Mouse (Mus musculus) gastrocnemius, postnatal 14 days (tissue): ENCODE data around the gene Edc3. TPM values are rescaled to one million over a fixed set of nuclear protein-coding genes. Genes with fewer than 3 reads are reported as not detected.

Experiments used
- DNase-seq: peaks from one replicate; pipeline ENCODE4 v3.0.0; 2021; ENCODE audit warnings: mixed read lengths
- intact Hi-C: fragments of 180-260 bp; cut with DNase I; formaldehyde crosslinking; loops from one replicate; pipeline ENCODE4 v1.15.1; 2025; ENCODE audit warnings: low total_unique reads
- total RNA-seq, 2 experiments: library from RNA; stranded (reverse); gene quantifications; 2 replicates each; pipeline ENCODE4 v1.2.3; 2021

Edc3 gene
- total RNA-seq, 2 experiments from 2014 or later, result 6.4 to 6.7 TPM

GRCm38 (mm10) chr9:57775026-57775425 is 66.7 kb downstream of the Edc3 start:
- intact Hi-C loops, result loop anchor here (10.0 kb wide), 2 partner anchors 60 to 220 kb away; partner anchors contain the start of gene Arid3b
- DNase-seq, result no peak

- intact Hi-C loops, result loop anchor here (10.0 kb wide), 2 partner anchors 59 to 219 kb away; partner anchors contain the start of gene Arid3b
- no peak for DNase-seq
These were observed 67.4 kb downstream of the Edc3 start for GRCm38 (mm10) chr9:57775736-57776135.

GRCm38 (mm10) chr9:57782656-57783055 is 74.3 kb downstream of the Edc3 start:
- DNase-seq, result no peak
- intact Hi-C loops, result no loop called here

GRCm38 (mm10) chr9:57789733-57790132 is 81.4 kb downstream of the Edc3 start:
- intact Hi-C loops, result no loop called here

GRCm38 (mm10) chr9:57797456-57797855 is 89.1 kb downstream of the Edc3 start:
- intact Hi-C loops, result no loop called here
- no peak for DNase-seq

More at GRCm38 (mm10) chr9:57789733-57790132, 81.4 kb downstream of the Edc3 start:
- DNase-seq, result no peak

- peak; percentile 10 for DNase-seq
- intact Hi-C loops, result no loop called here
These were observed 90.4 kb downstream of the Edc3 start for GRCm38 (mm10) chr9:57798725-57799253.

GRCm38 (mm10) chr9:57800325-57800975 is 92.1 kb downstream of the Edc3 start:
- no peak for DNase-seq
- intact Hi-C loops, result no loop called here

Other genes with a start within 250 kb of the Edc3 start
- gene Scamp5, start 240.5 kb upstream of the Edc3 start, total RNA-seq, result 1 to 10 TPM; 3.6 to 6.4 TPM
- gene Rpp25, start 204.5 kb upstream of the Edc3 start, total RNA-seq, result not detected
- 1,000 to 10,000 TPM; 1,175 to 1,382 TPM for gene Cox5a, start 187.3 kb upstream of the Edc3 start, total RNA-seq
- 1 to 10 TPM; 4.5 to 6.1 TPM for gene Fam219b, start 171.0 kb upstream of the Edc3 start, total RNA-seq
- 10 to 100 TPM; 69.8 to 87.0 TPM for gene Mpi, start 155.8 kb upstream of the Edc3 start, total RNA-seq
- gene Scamp2, start 147.6 kb upstream of the Edc3 start, total RNA-seq, result 10 to 100 TPM; 44.2 to 45.0 TPM
- gene Ulk3, start 119.1 kb upstream of the Edc3 start, total RNA-seq, result 1 to 10 TPM; 3.4 to 4.3 TPM
- gene Cplx3, start 102.3 kb upstream of the Edc3 start, total RNA-seq, result not detected
- not detected for gene Lman1l, start 87.8 kb upstream of the Edc3 start, total RNA-seq
- gene Csk, start 54.9 kb upstream of the Edc3 start, total RNA-seq, result 10 to 100 TPM; 14.5 to 19.3 TPM
- not detected for gene Cyp1a2, start 24.8 kb upstream of the Edc3 start, total RNA-seq
- gene Cyp1a1, start 20.6 kb upstream of the Edc3 start, total RNA-seq, result under 1 TPM; 0.16 to 0.37 TPM
- gene Clk3, start 57.3 kb downstream of the Edc3 start, total RNA-seq, result 10 to 100 TPM; 36.2 to 36.5 TPM
- gene Arid3b, start 128.3 kb downstream of the Edc3 start, total RNA-seq, result 1 to 10 TPM; 1.2 to 2.0 TPM
- 10 to 100 TPM; 52.3 to 55.3 TPM for gene Ubl7, start 202.4 kb downstream of the Edc3 start, total RNA-seq
- gene Sema7a, start 231.6 kb downstream of the Edc3 start, total RNA-seq, result 10 to 100 TPM; 16.8 to 21.0 TPM